Mouse (Mus musculus) left cerebral cortex, postnatal 25 days (tissue): Measurements from ENCODE around the gene Zfp750. TPM values are rescaled to one million over a fixed set of nuclear protein-coding genes. Genes with fewer than 3 reads are reported as not detected.

ENCODE experiments used
- DNase-seq, 2 experiments: peaks; one replicate each; pipeline ENCODE4 v3.0.0; 2022; ENCODE audit warnings: low spot score in 2 of 2, mixed read lengths in 1 of 2
- intact Hi-C: fragments of 180-260 bp; cut with DNase I; formaldehyde crosslinking; loops from one replicate; pipeline ENCODE4 v1.15.1; 2025
- total RNA-seq, 2 experiments: library from RNA; stranded (reverse); gene quantifications; 2 replicates each; pipeline ENCODE4 v1.2.3; 2021

Zfp750 gene
- total RNA-seq, 2 experiments from 2014 or later = 0.14 TPM; not detected in 1

DNA sequence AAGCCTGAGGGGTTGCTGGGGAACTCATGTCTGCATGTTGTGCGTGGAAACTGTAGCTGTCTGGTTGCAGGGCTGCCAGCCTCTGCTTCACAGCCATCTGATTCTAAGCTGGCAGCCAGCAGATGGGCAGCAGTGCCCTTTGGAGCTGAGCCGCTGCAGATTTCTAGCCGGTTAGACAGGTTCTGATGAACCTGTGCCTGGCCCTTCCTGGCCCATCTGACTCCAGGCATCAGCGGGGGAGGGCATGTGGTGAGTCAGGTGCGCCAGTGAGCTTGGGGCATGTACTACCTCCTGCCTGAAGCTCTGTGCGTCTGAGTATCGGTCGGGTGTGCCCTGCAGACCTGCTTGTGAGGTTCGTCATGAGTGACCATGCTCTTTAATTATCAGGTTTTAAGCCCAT, 24.8 kb upstream of the Zfp750 start:
- no peak for DNase-seq

DNA sequence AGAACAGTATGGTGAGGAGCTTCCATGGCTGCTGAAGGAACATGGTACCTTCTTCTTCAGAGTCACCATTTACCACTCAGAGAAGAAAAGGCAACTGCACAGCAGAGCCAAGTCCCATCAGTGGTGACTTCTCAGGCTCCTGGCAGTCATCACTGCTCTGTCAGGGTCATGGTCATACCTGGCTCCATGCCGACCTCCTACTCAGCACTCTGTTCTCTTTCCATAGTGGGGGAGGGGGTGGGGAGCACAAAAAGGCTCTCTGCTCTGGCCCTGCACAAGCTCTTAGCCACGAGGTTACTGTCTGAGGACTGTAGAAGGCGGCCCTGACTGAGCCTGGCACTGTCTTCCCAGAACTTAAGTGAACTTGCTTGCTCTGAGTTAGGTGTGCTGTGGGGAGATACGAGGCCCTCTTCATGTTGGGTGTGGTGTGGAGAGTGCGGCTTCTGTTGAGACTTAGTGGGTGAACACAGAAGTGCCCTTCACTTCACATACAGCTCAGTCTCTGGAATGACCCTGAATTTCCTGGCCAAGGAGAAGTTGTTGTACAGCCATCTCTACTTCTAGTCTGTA, 24.2 kb upstream of the Zfp750 start:
- intact Hi-C loops = no loop called here
- DNase-seq = no peak

More for the DNA sequence above, 24.8 kb upstream of the Zfp750 start:
- intact Hi-C loops = no loop called here

DNA sequence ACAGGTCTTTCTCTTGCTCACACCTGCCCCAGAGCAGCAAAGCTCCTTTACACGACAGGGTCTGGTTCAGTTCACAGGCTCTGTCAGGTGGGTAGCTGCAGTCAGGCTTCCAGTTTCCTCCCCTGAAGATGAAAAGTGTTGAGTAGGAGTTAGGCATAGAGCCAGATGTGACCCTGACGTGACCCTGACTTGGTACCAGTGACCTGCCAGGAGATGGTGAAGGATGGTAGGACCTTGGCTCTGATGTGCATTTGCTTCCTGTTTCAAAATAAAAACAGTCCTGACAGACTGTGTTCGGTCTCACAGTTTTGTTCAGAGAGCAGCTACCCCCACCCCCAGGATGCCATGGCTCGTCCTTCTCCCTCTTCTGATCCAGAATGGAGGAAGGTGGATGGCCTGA, 23.3 kb upstream of the Zfp750 start:
- DNase-seq = no peak
- intact Hi-C loops = no loop called here

DNA sequence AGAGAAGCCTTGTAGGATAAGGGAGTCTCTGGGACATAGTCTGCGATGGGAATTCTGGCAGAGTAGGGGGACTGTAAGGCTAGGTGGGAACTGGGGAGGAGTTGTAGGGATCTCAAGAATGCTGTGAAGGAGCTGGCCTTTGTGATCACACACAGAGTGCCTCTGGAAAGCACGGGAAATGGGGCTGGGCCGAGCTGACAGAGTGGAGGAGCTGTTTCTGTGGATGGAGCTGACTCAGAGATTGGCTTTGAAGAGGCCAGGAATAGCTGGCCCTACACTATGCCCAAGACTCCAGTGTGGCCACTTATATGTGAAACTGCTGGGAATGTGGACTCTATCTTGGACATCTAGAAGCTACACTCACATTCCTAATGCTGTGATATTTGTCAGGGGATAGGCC, 17.4 kb upstream of the Zfp750 start:
- intact Hi-C loops = no loop called here
- DNase-seq = no peak

DNA sequence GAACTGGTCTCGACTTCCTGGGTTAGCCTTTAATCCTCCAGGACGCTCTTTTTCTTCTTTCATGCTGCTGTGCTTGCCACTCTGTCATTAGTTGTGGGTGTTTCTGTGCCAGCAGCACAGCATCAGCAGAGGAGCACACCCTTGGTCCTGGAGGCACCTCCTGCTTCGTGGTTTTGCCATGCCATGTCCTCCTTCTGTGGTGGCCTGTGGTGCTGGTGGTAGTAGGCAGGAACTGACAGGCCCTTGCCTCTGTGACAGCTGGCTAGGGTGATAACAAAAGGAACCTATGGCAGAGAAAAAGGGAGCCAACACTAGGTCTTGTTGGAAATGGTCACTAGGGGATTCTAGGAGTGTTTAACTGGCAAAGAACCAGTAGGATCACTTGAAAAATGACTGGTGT, 10.6 kb upstream of the Zfp750 start:
- DNase-seq = no peak

DNA sequence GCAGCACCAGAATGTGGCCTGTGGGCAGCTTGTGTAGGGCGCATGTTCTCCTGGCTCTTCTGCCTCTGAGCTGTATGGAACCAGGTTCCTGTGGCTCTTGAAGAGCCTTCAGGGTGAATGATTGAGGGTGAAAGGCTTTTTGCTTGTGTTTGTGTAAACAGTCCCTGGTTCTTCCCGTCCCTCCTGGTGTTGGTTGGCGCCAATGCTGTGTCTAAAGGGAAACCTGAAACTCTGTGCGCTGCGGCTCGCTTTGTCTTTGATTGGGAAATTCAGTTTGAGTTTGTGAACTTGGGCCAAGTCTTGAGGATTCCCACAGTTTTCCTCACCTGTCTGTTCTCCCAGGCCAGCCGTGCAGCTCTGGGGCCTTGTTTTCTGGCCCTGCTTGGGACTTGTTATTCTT, 5.1 kb upstream of the Zfp750 start:
- no peak for DNase-seq
- intact Hi-C loops = no loop called here

More for the DNA sequence above, 10.6 kb upstream of the Zfp750 start:
- intact Hi-C loops = no loop called here

DNA sequence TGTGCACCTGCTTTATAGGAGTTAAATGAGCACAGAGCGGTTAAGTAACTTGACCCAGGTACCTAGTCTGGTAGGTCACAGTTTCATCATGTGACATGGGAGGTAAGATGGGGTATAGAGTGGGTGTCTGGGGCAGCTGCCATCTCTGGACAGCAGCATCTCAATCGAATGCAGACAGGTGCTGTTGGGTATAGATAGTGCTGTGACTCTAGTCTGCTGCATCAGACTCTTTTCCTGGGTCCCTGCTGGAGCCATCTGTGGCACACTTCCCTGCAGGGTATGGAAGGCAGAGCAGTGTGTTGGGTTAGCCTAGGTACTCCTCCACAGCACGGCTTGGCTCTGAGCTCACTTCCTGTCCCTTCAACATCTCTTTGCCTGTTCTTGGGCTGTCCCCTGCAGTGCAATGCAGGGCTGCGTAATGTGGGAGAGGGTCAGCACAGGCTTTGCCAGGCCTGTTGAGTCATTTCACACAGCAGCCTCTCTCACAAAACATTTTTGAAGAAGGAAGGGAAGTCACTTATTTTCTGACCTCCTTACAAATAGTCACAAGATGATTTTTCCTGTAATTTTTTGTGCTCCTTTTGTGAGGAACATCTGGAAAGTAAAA, 3.1 kb upstream of the Zfp750 start:
- intact Hi-C loops = no loop called here
- DNase-seq = no peak

DNA sequence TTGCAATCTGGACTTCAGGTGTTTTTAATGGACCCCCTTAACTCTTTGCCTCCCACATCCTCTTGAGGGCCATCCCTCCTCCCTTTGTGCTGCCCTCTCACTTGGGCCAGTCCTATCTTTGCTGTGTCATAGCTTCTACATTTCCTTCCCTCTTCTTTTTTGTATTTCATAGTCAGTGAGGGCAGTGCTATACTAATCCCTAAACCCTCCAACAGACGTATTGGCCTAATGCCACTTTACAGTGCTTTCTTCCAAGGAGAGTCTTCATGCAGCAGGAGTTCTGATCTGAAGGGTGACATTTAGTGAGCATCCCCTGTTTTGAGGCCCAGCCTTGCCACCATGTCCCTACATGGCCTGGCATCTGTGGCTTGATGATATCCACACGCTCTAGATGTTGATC, 1.6 kb upstream of the Zfp750 start:
- intact Hi-C loops = no loop called here
- DNase-seq = no peak

DNA sequence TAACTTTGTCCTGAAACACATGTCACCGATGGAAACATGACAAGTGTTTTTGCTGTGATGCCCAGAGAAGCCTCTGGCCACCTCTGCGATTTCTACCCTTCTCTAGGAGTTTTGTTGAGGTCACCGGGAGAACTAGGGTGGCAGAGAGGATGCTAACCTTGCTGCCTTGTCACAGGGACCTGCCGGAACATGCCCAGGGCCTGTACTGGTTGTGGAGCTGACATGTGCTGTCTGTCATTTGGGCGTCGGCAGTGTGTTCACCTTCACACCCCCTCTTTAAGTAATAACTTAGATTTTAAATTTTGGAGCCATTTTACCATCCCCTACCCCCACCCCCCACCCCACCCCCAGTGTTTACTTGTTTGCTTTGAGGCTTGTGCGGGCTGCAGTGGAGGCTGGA, 570 bp upstream of the Zfp750 start:
- intact Hi-C loops = no loop called here
- DNase-seq = no peak

DNA sequence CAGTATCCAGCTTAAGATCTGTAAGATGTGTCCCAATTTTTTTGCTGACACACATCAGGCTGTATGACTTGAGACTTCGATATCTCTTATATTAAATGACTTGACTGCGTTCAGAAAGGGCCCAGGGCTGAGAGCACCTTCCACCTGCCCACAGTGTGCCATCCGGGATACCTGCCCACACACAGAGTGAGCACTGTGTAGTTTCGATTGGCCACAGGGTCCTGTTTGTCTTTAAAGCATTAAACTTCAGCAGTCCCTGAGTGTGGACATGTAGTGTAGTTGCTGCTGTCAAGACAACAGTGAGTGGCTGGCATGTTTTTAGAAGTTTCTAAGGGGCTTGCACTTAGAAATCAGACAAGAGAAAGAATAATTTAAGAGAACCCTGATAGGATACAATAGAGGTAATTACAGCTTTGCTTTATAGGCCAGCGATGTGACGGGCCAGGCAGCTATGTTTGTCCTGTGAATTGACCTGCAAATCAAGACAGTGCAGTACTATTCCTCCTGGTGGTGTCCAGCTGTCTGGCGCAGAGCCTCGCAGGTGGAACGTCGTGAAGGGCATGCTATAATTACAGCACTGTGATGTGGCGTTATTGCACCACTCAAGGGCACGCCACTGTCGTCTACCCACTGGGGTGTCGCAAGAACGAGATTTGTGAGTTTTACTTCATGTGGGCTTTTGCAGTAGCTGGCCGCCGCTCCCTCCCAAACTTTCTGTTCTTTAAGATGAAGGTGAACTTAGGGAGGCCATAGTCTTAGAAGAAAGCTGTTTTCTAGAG, 1.3 kb downstream of the Zfp750 start:
- intact Hi-C loops = no loop called here
- no peak for DNase-seq

DNA sequence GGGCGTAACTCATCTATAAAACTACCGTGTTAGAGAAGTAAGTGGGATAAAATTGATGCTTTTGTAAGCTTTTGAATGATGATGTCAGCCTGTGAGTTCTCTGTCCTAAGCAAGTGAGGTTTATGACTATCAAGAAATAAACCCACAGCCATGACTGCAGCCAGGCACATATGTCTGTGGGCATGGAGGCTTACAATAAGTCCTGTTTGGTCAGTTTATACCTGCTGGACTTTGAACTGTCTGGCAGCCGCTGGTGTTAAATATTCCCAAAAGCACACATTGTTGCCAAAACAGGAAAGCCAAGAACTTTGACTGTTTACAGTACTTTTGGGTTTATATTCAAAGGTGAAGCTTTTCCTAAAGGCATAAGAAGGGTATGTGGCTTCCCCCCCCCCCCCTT, 2.2 kb downstream of the Zfp750 start:
- DNase-seq = no peak
- intact Hi-C loops = no loop called here

DNA sequence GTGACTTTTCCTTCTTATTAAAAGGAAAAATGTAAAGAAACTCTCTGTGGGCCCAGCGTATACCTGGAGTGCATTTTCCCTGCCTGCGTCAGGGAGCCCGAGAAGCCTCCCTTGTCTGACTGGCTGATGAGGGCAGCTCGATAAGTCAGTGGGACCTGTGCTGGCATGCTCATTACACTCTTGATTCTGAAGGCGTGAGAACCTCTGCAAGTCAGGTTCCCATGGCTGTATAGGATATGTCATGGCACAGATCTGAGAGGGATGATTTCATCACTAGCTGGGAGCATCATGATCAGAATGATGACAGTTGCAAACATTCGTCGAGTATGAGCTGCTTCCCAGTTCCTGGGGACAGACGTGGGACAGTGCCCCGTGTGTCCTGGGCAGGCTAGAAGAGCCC, 3.1 kb downstream of the Zfp750 start:
- DNase-seq = no peak
- intact Hi-C loops = no loop called here

DNA sequence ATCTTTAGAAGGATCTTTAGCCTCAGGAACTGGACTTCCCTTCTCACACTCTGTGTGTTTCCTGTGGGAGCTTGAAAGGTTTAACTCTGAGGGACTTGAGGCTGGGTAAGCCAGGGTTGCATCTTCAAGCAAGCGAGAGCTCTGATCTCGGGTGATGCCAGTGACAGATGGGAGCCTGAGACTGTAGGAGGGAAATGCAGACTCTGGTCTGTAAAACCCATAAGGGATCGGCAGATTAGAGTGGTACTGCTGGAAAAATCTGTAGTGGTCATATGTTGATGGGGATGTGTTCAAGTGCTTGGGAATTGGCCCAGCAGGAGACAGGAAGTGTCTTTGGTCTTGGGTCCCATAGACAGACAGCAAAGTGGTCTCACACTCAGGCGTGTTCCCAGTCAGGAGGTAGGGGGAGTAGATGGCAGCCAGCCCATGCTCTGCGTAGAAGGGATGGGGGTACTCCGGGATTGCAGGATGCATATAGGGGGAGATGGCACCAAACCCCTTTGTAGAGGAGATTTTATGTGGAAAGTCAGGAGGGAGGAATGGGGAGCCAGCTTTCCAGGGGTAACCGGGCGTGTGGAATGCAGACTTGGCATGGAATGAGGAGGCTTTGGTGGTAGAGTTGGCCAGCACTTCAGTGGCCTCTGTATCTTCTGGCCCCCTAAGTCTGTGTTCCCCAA, 6.1 kb downstream of the Zfp750 start:
- DNase-seq = peak in 1 of 2 experiments; percentile 57

DNA sequence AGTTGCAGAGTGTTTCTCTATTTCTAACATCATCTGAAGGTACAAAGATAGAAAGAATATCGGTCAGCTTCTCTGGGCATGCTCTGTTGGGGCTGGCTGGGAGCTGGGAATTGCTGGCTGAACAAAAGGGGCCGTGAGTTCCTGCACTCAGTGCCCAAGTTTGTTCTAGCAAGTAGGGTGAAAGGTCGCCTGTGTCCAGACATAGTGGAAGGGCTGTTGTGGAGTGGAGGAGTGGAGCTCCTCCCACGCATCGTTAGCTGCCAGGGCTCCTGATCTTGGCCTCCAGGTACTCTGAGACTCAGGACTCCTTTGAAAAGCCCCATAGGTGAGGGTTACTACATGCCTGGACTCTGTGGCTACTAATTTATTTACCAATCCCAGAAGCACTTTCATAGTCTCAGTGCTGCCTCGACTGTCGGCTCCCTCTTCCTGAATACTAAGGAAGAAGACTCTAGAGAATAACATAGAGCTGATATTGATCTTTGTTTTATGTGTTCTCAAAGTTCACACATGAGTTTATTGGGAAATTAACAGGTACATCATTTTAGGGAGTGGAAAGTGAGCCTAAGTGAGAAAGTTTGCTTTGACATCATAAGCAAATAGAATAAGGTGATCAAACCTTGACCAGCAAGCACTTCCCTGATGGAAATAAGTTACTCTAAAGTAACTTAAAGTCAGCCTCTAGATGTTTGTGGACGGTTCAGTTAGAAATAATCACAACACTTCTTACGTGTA, 8.5 kb downstream of the Zfp750 start:
- intact Hi-C loops = no loop called here
- no peak for DNase-seq

More for the DNA sequence above, 6.1 kb downstream of the Zfp750 start:
- intact Hi-C loops = no loop called here

DNA sequence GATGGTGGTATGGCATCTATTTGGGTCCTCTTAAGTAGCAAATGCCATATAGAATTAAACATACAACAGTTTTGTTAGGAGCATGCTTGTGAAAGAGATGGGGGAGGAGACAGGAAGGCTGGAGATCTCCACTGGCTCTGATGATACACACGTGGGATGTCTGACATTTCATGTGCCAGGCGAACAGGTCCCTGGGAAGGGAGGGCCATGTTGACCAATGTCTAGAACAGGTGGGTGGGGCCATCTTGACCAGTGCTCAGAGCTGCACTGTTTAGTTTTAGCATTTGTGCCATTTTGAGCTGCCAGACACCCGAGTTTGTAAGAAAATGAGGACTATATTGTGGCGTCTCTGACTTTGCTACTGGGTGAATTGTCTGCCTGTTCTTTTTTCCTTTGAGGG, 10.7 kb downstream of the Zfp750 start:
- DNase-seq = no peak
- intact Hi-C loops = no loop called here

DNA sequence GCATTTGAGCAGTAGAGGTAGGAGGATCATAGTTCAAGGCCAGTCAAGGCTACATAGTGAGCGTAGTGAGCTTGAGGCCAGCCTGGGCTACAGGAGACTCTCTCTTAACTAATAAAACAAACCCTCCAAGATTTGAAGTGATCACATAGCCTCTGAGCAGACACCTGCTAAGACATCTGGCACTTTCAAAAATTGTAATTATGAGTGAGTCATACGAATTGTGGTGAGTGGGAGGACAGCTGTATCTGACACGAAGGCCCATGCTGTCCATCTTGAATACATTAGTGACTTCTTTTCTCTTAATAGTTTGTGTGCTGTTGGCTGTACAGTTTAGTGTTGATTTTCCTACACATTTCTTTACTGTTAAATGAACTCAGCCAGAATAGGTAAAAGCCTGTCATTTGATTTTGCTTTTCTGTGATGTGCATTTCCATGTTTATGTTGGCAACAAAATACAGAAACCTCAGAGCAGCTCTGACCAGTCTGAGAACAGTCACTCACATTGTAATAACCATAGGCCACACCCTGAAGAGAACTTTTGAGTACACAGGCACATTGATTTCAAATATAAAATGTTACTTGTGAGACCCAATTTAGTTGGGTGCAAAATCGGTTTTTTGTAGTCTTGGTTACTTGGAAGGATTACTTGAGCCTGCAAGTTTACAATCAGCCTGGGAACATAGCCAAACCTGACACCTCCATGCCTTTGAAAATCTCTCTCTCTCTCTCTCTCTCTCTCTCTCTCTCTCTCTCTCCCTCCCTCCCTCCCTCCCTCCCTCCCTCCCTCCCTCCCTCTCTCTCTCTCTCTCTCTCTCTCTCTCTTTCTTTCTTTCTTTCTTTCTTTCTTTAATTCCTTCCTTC, 16.9 kb downstream of the Zfp750 start:
- DNase-seq = peak in 1 of 2 experiments; percentile 43
- intact Hi-C loops = no loop called here

DNA sequence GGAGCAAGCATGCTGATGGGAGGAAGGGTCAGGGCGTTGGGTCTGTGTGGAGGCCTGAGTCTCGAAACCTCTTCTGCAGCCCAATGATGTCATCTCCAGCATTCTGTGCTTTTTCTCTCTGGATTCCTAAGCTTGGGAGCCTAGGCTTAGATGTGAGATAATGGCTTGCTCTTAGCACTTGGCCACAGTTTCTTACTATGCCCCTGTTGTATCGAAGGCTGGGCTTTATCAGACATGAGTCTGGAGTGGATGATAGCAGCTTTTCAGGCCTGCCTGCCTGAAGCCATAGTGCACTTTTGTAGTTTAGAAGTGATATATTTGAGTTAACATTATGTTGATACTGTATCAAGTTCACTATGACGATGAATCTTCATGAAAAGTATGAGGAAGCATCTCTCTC, 17.6 kb downstream of the Zfp750 start:
- intact Hi-C loops = no loop called here
- no peak for DNase-seq

DNA sequence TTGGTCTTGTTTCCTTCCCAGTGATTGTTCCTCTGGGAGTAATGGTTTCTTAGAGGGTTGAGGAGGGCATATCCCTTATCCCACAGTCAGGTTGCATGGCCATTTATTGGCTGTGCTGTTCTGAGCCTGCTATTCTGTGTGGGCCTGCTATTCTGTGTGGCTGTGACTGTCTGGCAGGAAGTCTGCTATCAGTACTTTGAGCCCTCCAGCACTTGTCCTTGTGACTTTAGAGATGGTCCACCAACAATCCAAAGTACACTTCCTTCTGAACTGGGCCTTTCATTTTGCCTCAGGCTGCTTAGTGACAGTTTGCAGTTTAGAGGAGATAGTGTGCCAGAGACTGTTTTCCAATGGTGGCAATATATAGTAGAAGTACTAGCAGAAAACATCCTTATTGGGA, 18.5 kb downstream of the Zfp750 start:
- intact Hi-C loops = no loop called here
- no peak for DNase-seq

DNA sequence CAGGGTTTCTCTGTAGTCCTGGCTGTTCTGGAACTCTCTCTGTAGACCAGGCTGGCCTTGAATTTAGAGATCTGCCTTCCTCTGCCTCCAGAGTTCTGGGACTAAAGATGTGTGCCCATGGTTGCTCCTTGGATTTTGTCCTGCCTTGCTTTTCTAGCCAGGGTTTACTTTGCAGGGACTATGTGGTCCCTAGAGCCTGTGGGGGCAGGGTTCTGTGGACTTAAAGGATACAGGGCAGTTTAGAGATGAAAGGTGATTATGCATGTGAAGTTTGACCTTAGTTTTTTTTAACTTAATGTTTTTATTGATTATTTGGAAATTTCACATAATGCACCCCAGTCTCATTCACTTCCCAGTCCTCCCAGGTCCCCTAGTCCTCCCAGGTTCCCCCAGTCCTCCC, 28.5 kb downstream of the Zfp750 start:
- intact Hi-C loops = no loop called here

More for the DNA sequence above, 28.5 kb downstream of the Zfp750 start:
- no peak for DNase-seq
